Mouse (Mus musculus) megakaryocyte, embryonic 14.5 days (primary cell): ENCODE data around the gene Krt42.

Source experiments
- FLI1 ChIP-seq: IDR thresholded peaks from 2 replicates; pipeline ENCODE4 v1.6.1; 2012; ENCODE audit warnings: low read length, inconsistent platforms, mixed read lengths
- GATA1 ChIP-seq: IDR thresholded peaks from 3 replicates; pipeline ENCODE4 v1.6.1; 2012; ENCODE audit warnings: mixed read lengths, low read length, inconsistent platforms, borderline replicate concordance

GRCm38 (mm10) chr11:100312096-100312679, 42.5 kb upstream of the Krt42 start:
- TF ChIP-seq GATA1 (no peak), FLI1 (no peak)
